Mouse (Mus musculus) erythroblast, adult 5-6 weeks (primary cell): ENCODE data around the gene Scarf1. TPM values are rescaled to one million over a fixed set of nuclear protein-coding genes. Genes with fewer than 3 reads are reported as not detected.

ENCODE experiments used
- ATAC-seq: replicated peaks from 2 replicates; pipeline ENCODE4 v1.8.0; 2016; ENCODE audit warnings: moderate number of reproducible peaks, mild to moderate bottlenecking, moderate TSS enrichment, inconsistent platforms; ENCODE audit not compliant: poor library complexity, low FRiP score, severe bottlenecking
- total RNA-seq, 2 experiments: library from RNA; stranded (forward) in 1 of 2; stranded (reverse) in 1 of 2; fragments of 150-400 nt in 1 of 2; fragments of 200-764, 138-1000 nt in 1 of 2; gene quantifications; 2 replicates each; pipeline versions ENCODE4 v1.2.3 to v1.2.4; 2015 to 2017; ENCODE audit warnings: low replicate concordance in 2 of 2

Gene Scarf1
- total RNA-seq, 2 experiments from 2014 or later, result 1.4 TPM; not detected in 1

DNA sequence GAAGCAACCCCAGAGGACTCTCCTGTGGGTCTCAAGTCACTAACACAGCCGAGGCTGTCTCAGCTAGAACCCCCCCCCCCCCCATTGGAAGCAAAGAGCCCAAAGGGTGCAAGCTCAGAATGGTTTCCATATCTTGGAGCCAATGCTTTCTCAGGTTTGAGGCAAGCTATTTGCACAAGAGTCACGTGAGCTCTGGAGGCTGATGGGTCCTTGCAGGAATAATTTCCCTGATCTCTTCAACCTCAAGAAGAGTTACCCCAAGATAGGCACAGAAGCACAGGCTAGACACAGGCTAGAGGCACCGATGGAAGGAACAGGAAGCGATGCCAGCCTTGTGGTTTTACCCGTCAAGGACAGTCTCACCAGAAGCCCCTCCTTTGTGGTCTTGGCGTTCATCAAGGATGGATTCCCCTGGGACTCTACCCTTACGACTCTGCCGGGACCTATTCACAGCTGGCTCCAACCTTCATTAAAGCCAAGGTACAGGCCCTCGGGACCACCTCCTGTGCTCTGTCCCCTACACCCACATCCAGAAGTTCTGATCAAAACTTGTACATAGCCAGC, 62.3 kb downstream of the Scarf1 start:
- no peak for ATAC-seq

Other genes with a start within 250 kb of the Scarf1 start
- gene Rpa1, start 165.2 kb upstream of the Scarf1 start, total RNA-seq (2015; ENCODE audit: low replicate concordance), result 7.5 and 15.7 TPM in 2 replicates
- 47.8 and 64.4 TPM in 2 replicates for gene Rpa1, start 165.2 kb upstream of the Scarf1 start, total RNA-seq (2017; ENCODE audit: low replicate concordance)
- 4.0 and 8.5 TPM in 2 replicates for gene Smyd4, start 165.1 kb upstream of the Scarf1 start, total RNA-seq (2015; ENCODE audit: low replicate concordance)
- gene Smyd4, start 165.1 kb upstream of the Scarf1 start, total RNA-seq (2017; ENCODE audit: low replicate concordance), result 1.4 and 2.9 TPM in 2 replicates
- 3.8 and 10.4 TPM in 2 replicates for gene Serpinf1, start 90.8 kb upstream of the Scarf1 start, total RNA-seq (2015; ENCODE audit: low replicate concordance)
- gene Serpinf1, start 90.8 kb upstream of the Scarf1 start, total RNA-seq (2017; ENCODE audit: low replicate concordance), result 3.7 and 4.9 TPM in 2 replicates
- 4.6 TPM in 1 of 2 replicates, not detected in the other for gene Serpinf2, start 73.9 kb upstream of the Scarf1 start, total RNA-seq (2015; ENCODE audit: low replicate concordance)
- gene Serpinf2, start 73.9 kb upstream of the Scarf1 start, total RNA-seq (2017; ENCODE audit: low replicate concordance), result 0.70 and 0.94 TPM in 2 replicates
- gene Wdr81, start 58.8 kb upstream of the Scarf1 start, total RNA-seq (2015; ENCODE audit: low replicate concordance), result 22.6 and 24.8 TPM in 2 replicates
- 27.3 and 28.2 TPM in 2 replicates for gene Wdr81, start 58.8 kb upstream of the Scarf1 start, total RNA-seq (2017; ENCODE audit: low replicate concordance)
- 1.5 and 3.7 TPM in 2 replicates for gene Tlcd2, start 51.8 kb upstream of the Scarf1 start, total RNA-seq (2015; ENCODE audit: low replicate concordance)
- 1.3 and 5.5 TPM in 2 replicates for gene Tlcd2, start 51.8 kb upstream of the Scarf1 start, total RNA-seq (2017; ENCODE audit: low replicate concordance)
- gene Prpf8, start 26.7 kb upstream of the Scarf1 start, total RNA-seq (2015; ENCODE audit: low replicate concordance), result 42.3 and 43.5 TPM in 2 replicates
- gene Prpf8, start 26.7 kb upstream of the Scarf1 start, total RNA-seq (2017; ENCODE audit: low replicate concordance), result 26.5 and 27.0 TPM in 2 replicates
- gene Rilp, start 3.4 kb upstream of the Scarf1 start, total RNA-seq (2015; ENCODE audit: low replicate concordance), result not detected in 2 replicates
- not detected in 2 replicates for gene Rilp, start 3.4 kb upstream of the Scarf1 start, total RNA-seq (2017; ENCODE audit: low replicate concordance)
- gene Slc43a2, start 18.2 kb downstream of the Scarf1 start, total RNA-seq (2015; ENCODE audit: low replicate concordance), result 6.7 and 11.9 TPM in 2 replicates
- gene Slc43a2, start 18.2 kb downstream of the Scarf1 start, total RNA-seq (2017; ENCODE audit: low replicate concordance), result 9.1 and 14.9 TPM in 2 replicates
- 44.7 and 47.5 TPM in 2 replicates for gene Pitpna, start 74.6 kb downstream of the Scarf1 start, total RNA-seq (2015; ENCODE audit: low replicate concordance)
- 16.2 and 22.4 TPM in 2 replicates for gene Pitpna, start 74.6 kb downstream of the Scarf1 start, total RNA-seq (2017; ENCODE audit: low replicate concordance)
- gene Inpp5k, start 117.4 kb downstream of the Scarf1 start, total RNA-seq (2015; ENCODE audit: low replicate concordance), result 67.3 and 73.2 TPM in 2 replicates
- gene Inpp5k, start 117.4 kb downstream of the Scarf1 start, total RNA-seq (2017; ENCODE audit: low replicate concordance), result 50.7 and 78.4 TPM in 2 replicates
- gene Myo1c, start 137.0 kb downstream of the Scarf1 start, total RNA-seq (2015; ENCODE audit: low replicate concordance), result 4.2 and 8.2 TPM in 2 replicates
- gene Myo1c, start 137.0 kb downstream of the Scarf1 start, total RNA-seq (2017; ENCODE audit: low replicate concordance), result 6.0 and 17.1 TPM in 2 replicates
- gene Crk, start 165.7 kb downstream of the Scarf1 start, total RNA-seq (2015; ENCODE audit: low replicate concordance), result 10.2 and 16.1 TPM in 2 replicates
- gene Crk, start 165.7 kb downstream of the Scarf1 start, total RNA-seq (2017; ENCODE audit: low replicate concordance), result 11.8 and 26.3 TPM in 2 replicates
- gene Ywhae, start 219.3 kb downstream of the Scarf1 start, total RNA-seq (2015; ENCODE audit: low replicate concordance), result 119 and 129 TPM in 2 replicates
- 56.7 and 60.2 TPM in 2 replicates for gene Ywhae, start 219.3 kb downstream of the Scarf1 start, total RNA-seq (2017; ENCODE audit: low replicate concordance)